Mouse (Mus musculus) heart, embryonic 12.5 days (tissue): ENCODE measurements at regions not wholly inside any gene's neighbourhood (a gene's known extent, or its start where the extent isn't known, plus 50 kb on each side); places are given as distances from the start of the nearest gene placed in this dataset.

Experiments used
- ATAC-seq: fragments of 200-750 bp; cut with Nextera tagmentation; 2 replicates; pipeline ENCODE4 v1.8.0; 2017; ENCODE audit warnings: moderate TSS enrichment, moderate library complexity; ENCODE audit not compliant: insufficient number of reproducible peaks, low FRiP score
- H3K27ac ChIP-seq: fragments of 300-500 bp; sonication (generic); 2 replicates; pipeline ENCODE4 v1.5.1; 2016; ENCODE audit warnings: mild to moderate bottlenecking, moderate library complexity; ENCODE audit not compliant: poor library complexity, severe bottlenecking
- H3K27me3 ChIP-seq: fragments of 300-500 bp; sonication (generic); replicated peaks from 2 replicates; pipeline ENCODE4 v1.6.1; 2016; ENCODE audit warnings: mild to moderate bottlenecking, moderate library complexity
- H3K36me3 ChIP-seq: fragments of 300-500 bp; sonication (generic); 2 replicates; pipeline ENCODE4 v1.6.1; 2016; ENCODE audit warnings: mild to moderate bottlenecking, moderate library complexity
- H3K4me1 ChIP-seq: fragments of 300-500 bp; sonication (generic); replicated peaks from 2 replicates; pipeline ENCODE4 v1.6.1; 2016; ENCODE audit warnings: mild to moderate bottlenecking
- H3K4me2 ChIP-seq: fragments of 300-500 bp; sonication (generic); 2 replicates; pipeline ENCODE4 v1.6.1; 2016; ENCODE audit warnings: mild to moderate bottlenecking, moderate library complexity
- H3K4me3 ChIP-seq: fragments of 300-500 bp; sonication (generic); 2 replicates; pipeline ENCODE4 v1.5.1; 2016; ENCODE audit warnings: mild to moderate bottlenecking
- H3K9ac ChIP-seq: fragments of 300-500 bp; sonication (generic); 2 replicates; pipeline ENCODE4 v1.6.1; 2016; ENCODE audit warnings: mild to moderate bottlenecking, moderate library complexity
- H3K9me3 ChIP-seq: fragments of 300-500 bp; sonication (generic); replicated peaks from 2 replicates; pipeline ENCODE4 v1.6.1; 2016; ENCODE audit warnings: mild to moderate bottlenecking, moderate library complexity
- WGBS: fragments of 180-500 bp; shearing (Covaris S2); methylation state at CpG from one replicate; pipeline ENCODE4 v1.1.7; 2016; 5-methylcytosine and 5-hydroxymethylcytosine counted together

DNA sequence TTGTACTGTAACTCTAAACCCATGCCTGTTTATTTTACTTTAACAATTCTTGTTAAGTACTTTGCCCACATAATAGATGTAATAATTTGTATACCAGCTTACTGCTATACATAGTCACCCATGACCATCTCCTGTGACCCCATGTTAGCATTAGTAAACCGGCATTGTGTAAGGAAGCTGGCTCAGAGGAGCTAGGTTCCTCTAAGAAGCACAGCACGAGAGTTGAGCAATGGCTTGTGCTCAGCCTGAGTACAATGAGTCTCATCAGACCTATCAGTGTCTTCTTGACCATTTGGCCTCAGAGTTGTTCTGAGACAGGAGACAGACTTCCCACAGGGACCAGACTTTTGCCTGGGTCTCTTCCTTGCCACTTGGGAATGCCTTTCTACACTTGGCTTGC lies 279.6 kb downstream of the Maf start:
- no peak overlapping the region for H3K9ac ChIP-seq
- H3K9me3 ChIP-seq, result no peaks in the 10 kb centered on the region
- H3K4me2 ChIP-seq, result no peak overlapping the region
- H3K27me3 ChIP-seq, result no peaks in the 10 kb centered on the region
- H3K27ac ChIP-seq, result no peak overlapping the region
- no peaks in the 10 kb centered on the region for H3K4me1 ChIP-seq
- no peak overlapping the region for H3K4me3 ChIP-seq
- no peaks in the 10 kb centered on the region for H3K36me3 ChIP-seq
- WGBS, result 61% methylated on average over 2 of the region's 2 CpGs
- no peak for ATAC-seq

DNA sequence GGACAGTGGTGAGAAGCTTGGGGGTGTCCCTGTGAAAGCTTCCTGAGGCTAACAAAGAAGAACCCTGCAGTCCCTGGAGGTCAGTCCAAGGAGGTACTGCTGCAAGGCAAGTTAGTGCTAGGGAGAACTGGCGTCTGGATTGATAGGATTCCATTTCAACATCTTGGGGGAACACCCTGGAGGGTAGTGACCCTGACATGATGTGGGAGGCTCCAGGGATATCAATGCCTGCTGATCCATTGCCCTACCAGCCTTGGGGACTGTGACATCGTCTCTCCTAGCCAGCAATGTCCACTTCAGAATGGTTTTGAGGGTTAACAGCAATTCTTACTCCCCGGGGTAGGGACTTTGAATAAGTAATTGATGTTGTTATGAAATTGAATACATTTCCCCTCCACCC lies 280.1 kb downstream of the Maf start:
- Histone ChIP-seq H3K4me2 (no peak overlapping the region), H3K27me3 (no peaks in the 10 kb centered on the region), H3K9me3 (no peaks in the 10 kb centered on the region), H3K36me3 (no peaks in the 10 kb centered on the region), H3K4me1 (no peaks in the 10 kb centered on the region), H3K9ac (no peak overlapping the region), H3K27ac (no peak overlapping the region), H3K4me3 (no peak overlapping the region)
- WGBS, result 66% methylated on average over 3 of the region's 3 CpGs
- ATAC-seq, result no peak

DNA sequence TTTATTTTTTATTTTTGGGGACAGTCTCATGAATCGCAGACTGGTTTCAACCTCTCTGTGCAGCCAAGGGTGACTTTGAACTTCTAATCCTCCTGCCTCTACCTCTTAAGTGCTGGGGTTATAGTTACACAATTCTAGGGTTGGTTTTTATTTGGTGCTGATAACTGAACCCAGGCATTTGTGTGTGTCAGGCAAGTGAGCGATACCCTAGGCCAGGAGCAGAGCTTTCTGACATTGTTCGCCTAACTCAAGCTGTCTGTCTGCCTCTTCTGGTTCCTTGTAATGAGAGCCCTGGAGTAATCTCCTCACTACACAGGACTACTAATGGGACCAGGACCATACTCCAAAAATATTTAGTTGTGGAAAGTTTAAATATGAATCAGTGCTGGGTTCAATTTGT lies 281.1 kb downstream of the Maf start:
- no peaks in the 10 kb centered on the region for H3K9me3 ChIP-seq
- H3K36me3 ChIP-seq, result no peaks in the 10 kb centered on the region
- H3K4me1 ChIP-seq, result no peaks in the 10 kb centered on the region
- ATAC-seq, result no peak
- H3K27me3 ChIP-seq, result no peaks in the 10 kb centered on the region
- WGBS, result 74% methylated on average over 3 of the region's 3 CpGs
- no peak overlapping the region for H3K9ac ChIP-seq
- no peak overlapping the region for H3K27ac ChIP-seq
- H3K4me3 ChIP-seq, result no peak overlapping the region
- no peak overlapping the region for H3K4me2 ChIP-seq

DNA sequence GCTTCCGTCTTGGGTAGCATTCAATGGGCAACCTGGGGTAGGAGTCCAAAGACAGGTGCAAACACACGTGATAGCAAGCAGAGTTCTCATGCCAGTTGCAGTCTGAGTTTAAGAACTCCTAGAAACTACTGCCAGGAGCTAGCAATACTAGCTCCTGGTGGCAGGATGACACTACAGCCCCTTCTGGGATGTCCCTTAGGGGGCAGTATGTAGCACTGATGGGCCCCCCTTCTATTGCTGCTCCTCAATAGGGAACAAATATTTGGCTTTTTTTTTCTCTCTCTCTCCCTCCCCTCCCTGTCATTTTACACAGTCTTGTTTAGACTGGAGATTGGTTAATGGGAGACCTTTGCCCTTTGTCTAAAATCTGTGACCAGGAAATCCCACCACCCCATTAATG lies 282.2 kb downstream of the Maf start:
- Histone ChIP-seq H3K9ac (no peak overlapping the region), H3K27ac (no peak overlapping the region), H3K9me3 (no peaks in the 10 kb centered on the region), H3K4me3 (no peak overlapping the region), H3K4me1 (no peaks in the 10 kb centered on the region), H3K4me2 (no peak overlapping the region), H3K36me3 (no peaks in the 10 kb centered on the region), H3K27me3 (no peaks in the 10 kb centered on the region)
- ATAC-seq, result no peak
- 69% methylated on average over 2 of the region's 2 CpGs for WGBS

DNA sequence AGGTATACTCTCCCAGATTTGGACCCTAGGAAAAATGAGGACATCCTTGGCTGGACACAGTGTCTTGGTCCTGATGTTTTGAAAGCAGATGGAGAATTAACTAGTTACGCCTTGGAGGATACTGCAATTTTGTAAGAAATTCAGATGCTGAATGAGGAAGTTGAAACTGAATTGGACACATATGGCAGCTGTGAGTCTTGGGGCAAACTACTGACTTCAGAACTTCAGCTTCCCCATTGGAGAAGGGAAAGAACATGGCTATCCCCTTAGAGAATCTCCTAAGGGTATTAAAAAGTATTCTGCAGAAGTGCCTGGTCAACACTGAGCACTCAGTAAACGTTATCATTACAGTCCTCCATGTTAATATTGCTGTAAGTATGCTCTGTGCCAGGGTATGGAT lies 283.9 kb downstream of the Maf start:
- Histone ChIP-seq H3K27me3 (no peaks in the 10 kb centered on the region), H3K27ac (no peak overlapping the region), H3K4me1 (no peaks in the 10 kb centered on the region), H3K9me3 (no peaks in the 10 kb centered on the region), H3K9ac (no peak overlapping the region), H3K4me3 (no peak overlapping the region), H3K4me2 (no peak overlapping the region), H3K36me3 (no peaks in the 10 kb centered on the region)
- ATAC-seq, result no peak
- WGBS, result 73% methylated on average over 2 of the region's 2 CpGs

DNA sequence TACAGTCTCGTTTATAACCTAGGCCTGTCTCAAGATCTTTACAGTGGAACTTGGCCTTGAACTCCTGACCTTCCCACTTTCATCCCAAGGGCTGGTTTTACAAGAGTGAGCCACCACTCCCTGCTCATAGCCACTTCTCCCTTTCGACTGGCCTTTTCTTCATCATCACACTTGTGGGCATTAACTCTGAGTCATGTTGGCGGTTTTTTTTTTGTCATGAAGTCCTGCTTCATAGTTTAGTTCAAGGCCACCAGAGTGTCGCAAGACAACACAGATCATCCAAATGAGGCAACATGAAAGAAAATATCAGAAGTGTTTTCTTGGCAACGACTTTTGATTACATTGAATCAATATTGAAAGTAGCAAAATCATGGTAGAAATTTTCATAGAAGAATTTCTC lies 284.5 kb downstream of the Maf start:
- no peaks in the 10 kb centered on the region for H3K27me3 ChIP-seq
- H3K9me3 ChIP-seq, result no peaks in the 10 kb centered on the region
- H3K4me1 ChIP-seq, result no peaks in the 10 kb centered on the region
- no peak overlapping the region for H3K4me3 ChIP-seq
- H3K4me2 ChIP-seq, result no peak overlapping the region
- H3K27ac ChIP-seq, result no peak overlapping the region
- H3K9ac ChIP-seq, result no peak overlapping the region
- WGBS, result 72% methylated on average over 5 of the region's 5 CpGs
- no peak for ATAC-seq
- no peaks in the 10 kb centered on the region for H3K36me3 ChIP-seq

DNA sequence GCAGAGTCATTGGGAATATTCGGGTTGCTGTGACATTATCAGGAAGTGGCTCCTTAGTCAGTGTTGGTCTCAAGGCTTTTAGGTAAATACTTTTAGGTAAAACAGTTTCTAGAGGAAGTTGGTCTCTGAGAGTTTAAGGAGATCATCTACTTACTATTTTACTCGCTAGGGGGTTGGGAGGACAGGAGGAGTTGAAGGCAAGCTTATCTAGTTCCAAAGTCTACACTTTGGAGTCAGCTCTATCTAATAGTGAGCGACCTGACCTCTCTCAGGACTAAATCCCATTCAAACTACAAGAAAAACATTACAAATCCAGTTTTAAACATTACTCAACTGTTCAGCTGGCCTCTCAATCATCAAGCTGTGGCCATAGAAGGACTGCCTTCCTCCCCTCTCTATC lies 287.1 kb downstream of the Maf start:
- Histone ChIP-seq H3K4me1 (no peaks in the 10 kb centered on the region), H3K9me3 (no peaks in the 10 kb centered on the region), H3K4me2 (no peak overlapping the region), H3K27ac (no peak overlapping the region), H3K9ac (no peak overlapping the region), H3K36me3 (no peaks in the 10 kb centered on the region), H3K27me3 (no peaks in the 10 kb centered on the region), H3K4me3 (no peak overlapping the region)
- WGBS, result 57% methylated on average over 3 of the region's 3 CpGs
- no peak for ATAC-seq

DNA sequence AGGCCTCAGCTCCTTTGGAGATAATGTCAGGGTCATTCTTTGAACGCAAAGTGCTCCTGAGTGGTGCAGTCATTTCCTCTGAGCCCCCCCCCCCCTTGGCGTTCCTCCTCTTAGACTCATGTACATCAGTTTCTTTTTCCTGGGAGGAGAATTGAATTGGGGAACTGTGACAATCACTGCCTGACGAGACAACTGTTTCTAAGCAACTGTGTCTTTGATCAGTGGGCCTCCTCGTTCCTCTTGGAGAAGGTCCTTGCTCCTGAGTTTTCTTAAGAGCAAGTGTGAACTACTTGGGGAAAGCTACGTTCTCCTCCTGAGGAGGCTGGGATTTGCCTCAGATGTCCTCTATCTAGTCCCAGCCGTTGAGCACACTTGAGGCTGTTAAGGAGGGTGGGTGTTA lies 287.5 kb downstream of the Maf start:
- WGBS, result 44% methylated on average over 6 of the region's 6 CpGs
- no peaks in the 10 kb centered on the region for H3K9me3 ChIP-seq
- no peak overlapping the region for H3K27ac ChIP-seq
- no peaks in the 10 kb centered on the region for H3K36me3 ChIP-seq
- H3K4me3 ChIP-seq, result no peak overlapping the region
- H3K27me3 ChIP-seq, result no peaks in the 10 kb centered on the region
- H3K4me1 ChIP-seq, result no peaks in the 10 kb centered on the region
- no peak overlapping the region for H3K9ac ChIP-seq
- H3K4me2 ChIP-seq, result no peak overlapping the region
- ATAC-seq, result no peak

DNA sequence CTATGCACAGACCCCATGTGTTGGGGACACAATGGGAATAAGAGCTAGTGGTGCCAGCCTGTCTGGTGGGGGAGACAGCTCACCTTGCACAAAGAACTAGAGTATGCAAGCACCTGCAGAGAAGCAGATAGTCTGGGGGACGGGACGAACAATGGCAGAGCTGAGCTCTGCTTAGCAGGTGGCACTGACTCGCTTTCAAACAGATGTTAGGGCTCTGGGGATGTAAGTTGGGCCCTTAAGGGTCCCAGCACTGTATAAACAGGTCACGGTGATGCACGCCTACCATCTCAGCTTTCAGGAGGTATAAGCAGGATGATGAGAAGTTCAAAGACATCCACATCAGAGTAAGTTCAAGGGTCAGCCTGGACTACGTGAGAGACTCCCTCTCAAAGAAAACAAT lies 289.5 kb downstream of the Maf start:
- Histone ChIP-seq H3K27me3 (0 out of 2 replicates have a peak, but pooled peaks cover 3% of the 10 kb centered on the region), H3K4me2 (no peak overlapping the region), H3K27ac (no peak overlapping the region), H3K4me3 (no peak overlapping the region), H3K9ac (no peak overlapping the region), H3K36me3 (no peaks in the 10 kb centered on the region), H3K4me1 (peaks cover 5% of the 10 kb centered on the region; the same call in 1 of the 2 replicates), H3K9me3 (no peaks in the 10 kb centered on the region)
- 71% methylated on average over 6 of the region's 6 CpGs for WGBS
- ATAC-seq, result no peak

DNA sequence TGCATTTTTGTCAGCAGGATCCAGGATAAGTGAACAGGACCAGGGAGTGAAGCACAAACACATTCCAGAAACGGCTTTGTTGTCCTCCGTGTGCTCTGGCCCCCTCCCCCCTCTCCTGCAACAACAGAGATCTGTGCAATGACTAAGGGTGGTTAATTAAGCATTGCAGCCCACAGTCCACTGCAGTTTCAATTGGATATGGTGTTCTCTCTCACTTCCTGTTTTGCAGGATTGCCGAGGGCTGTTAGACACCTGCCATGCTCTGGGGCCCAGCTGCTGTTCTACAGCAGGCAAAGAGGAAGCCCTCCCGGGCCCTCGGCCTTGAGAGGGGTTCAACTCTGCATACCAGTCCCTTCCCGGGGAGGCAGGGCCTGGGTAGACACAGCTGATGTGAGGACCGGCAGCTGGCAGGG lies 293.5 kb downstream of the Maf start:
- no peak for ATAC-seq
- 0 out of 2 replicates have a peak, but pooled peaks cover 3% of the 10 kb centered on the region for H3K27me3 ChIP-seq
- WGBS, result 26% methylated on average over 7 of the region's 7 CpGs
- no peak overlapping the region for H3K27ac ChIP-seq
- no peak overlapping the region for H3K9ac ChIP-seq
- H3K4me2 ChIP-seq, result no peak overlapping the region
- H3K36me3 ChIP-seq, result no peaks in the 10 kb centered on the region
- peaks cover 5% of the 10 kb centered on the region; the same call in 1 of the 2 replicates for H3K4me1 ChIP-seq
- H3K4me3 ChIP-seq, result no peak overlapping the region
- H3K9me3 ChIP-seq, result no peaks in the 10 kb centered on the region

DNA sequence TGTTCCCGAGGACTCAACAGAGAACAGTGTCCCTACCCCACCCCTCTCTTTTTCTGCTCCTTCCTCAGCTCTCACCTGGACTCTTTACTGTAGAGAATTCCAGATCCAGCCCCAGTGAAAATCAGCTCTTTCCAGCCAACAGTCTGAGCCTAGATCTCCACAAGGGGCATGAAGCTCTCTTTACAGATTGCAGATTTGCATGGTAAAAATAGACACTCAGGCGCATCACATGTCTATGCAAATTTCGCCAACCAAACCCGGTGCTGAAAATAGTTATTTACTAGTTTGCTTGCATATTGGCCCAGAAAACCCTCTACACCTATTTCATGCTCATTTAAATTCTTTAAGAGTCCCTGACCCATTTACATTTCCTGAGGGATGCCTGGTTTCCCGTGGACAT lies 295.8 kb downstream of the Maf start:
- Histone ChIP-seq H3K27me3 (0 out of 2 replicates have a peak, but pooled peaks cover 3% of the 10 kb centered on the region), H3K9ac (no peak overlapping the region), H3K4me2 (no peak overlapping the region), H3K4me1 (peaks cover 5% of the 10 kb centered on the region; the same call in 1 of the 2 replicates), H3K36me3 (no peaks in the 10 kb centered on the region), H3K4me3 (no peak overlapping the region), H3K27ac (no peak overlapping the region), H3K9me3 (no peaks in the 10 kb centered on the region; the same call in 1 of the 2 replicates)
- WGBS, result 73% methylated on average over 5 of the region's 5 CpGs
- no peak for ATAC-seq

DNA sequence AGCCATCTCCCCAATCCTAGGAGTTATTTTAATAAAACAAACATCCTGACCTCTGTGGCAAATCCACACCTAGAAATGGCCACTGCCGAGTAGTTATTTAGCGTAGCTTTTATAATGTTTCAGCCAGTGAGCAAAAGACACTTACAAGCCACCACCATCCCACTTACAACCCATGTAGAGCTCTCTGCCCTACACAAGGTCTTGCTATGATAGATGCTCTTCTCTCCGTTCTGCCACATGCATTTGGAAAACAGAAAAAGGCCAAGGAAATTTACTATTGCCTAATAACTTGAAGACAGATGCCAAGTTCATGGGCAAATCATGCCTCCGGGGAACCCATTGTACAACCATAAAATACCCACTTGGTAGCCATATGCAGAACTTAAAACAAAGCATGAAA lies 296.5 kb downstream of the Maf start:
- Histone ChIP-seq H3K27me3 (0 out of 2 replicates have a peak, but pooled peaks cover 3% of the 10 kb centered on the region), H3K9ac (no peak overlapping the region), H3K4me1 (peaks cover 5% of the 10 kb centered on the region; the same call in 1 of the 2 replicates), H3K4me3 (no peak overlapping the region), H3K4me2 (no peak overlapping the region), H3K27ac (no peak overlapping the region), H3K9me3 (no peaks in the 10 kb centered on the region; the same call in 1 of the 2 replicates), H3K36me3 (no peaks in the 10 kb centered on the region)
- WGBS, result 93% methylated on average over 4 of the region's 4 CpGs
- ATAC-seq, result no peak
